20 mouse cellular contexts compared by ENCODE assay signal in the genomic region with DNA sequence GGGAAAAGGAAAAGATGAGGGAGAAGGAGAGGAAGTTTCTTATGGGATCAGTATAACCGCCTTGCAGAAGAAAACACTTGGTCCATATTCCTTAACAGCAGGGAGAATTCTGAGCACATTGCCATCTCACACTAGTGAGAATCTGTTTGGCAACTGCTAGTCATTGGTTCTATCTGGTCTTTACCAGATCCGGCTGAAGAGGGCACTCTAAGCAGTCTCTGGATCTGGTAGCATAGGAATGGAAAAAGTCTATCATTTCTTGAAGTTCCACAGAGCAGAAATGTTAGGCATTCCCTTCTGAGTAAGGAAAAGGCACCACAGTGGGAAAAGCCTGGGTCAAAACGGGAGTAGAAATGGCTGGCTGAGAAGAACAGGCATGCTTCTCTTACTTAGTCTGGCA.
DNase-seq lines count a peak whose midpoint lies in the region; ATAC-seq and TF ChIP-seq lines count a peak whose summit lies in the region.
"Had no signal": no experiment of that assay in that cellular context is flagged by ENCODE, and none has a peak within 500 bp of the region (broad histone marks: within the 10 kb centered on the region; RNA-seq: fewer than 3 reads in every experiment).

No protein-coding gene starts in this region.

- H3K9me3 ChIP-seq in hindbrain, embryonic 11.5 days (ENCODE audit: control insufficient read depth, low read length) = no peaks in the 10 kb centered on the region
- H3K9me3 ChIP-seq in hindbrain, embryonic 13.5 days = no peaks in the 10 kb centered on the region
- H3K9me3 ChIP-seq in lung, postnatal 0 days (ENCODE audit: low read length) = no peaks in the 10 kb centered on the region
- H3K9me3 ChIP-seq in heart, embryonic 11.5 days (replicated peaks; ENCODE audit: control insufficient read depth, low read length) = no peaks in the 10 kb centered on the region
- H3K9me3 ChIP-seq: embryonic facial prominence, embryonic 10.5 days; kidney, embryonic 15.5 days; limb, embryonic 15.5 days; liver, embryonic 15.5 days had no signal

- peak; percentile 3 for DNase-seq in hindbrain, embryonic 11.5 days (ENCODE audit: low spot score)
- DNase-seq in lung, postnatal 0 days (ENCODE audit: low spot score) = no peak
- DNase-seq in lung, postnatal 10 days = no peak
- peak; percentile 18 for DNase-seq in Muller cell, postnatal 12 days (ENCODE audit: inconsistent ontology term)
- DNase-seq in brain, embryonic 14.5 days (ENCODE audit: low read depth) = peak; percentile 35
- DNase-seq: adrenal gland, postnatal 10 days; cerebellum, adult 11 months; gastrocnemius, postnatal 36 days; heart, postnatal 10 days; layer of hippocampus, postnatal 36 days; lung, postnatal 14 days had no signal

- no peak overlapping the region for H3K4me2 ChIP-seq in hindbrain, embryonic 11.5 days (replicated peaks; ENCODE audit: low read depth, low read length)
- no peak overlapping the region for H3K4me2 ChIP-seq in hindbrain, embryonic 13.5 days
- no peak overlapping the region for H3K4me2 ChIP-seq in lung, postnatal 0 days (replicated peaks; ENCODE audit: low read depth, low read length)
- no peak overlapping the region for H3K4me2 ChIP-seq in heart, embryonic 11.5 days
- H3K4me2 ChIP-seq: hindbrain, embryonic 14.5 days; kidney, embryonic 15.5 days; limb, embryonic 15.5 days; liver, embryonic 15.5 days had no signal

- H3K4me1 ChIP-seq in hindbrain, embryonic 11.5 days (replicated peaks; ENCODE audit: control insufficient read depth, insufficient read depth, low read length) = no peaks in the 10 kb centered on the region
- H3K4me1 ChIP-seq in hindbrain, embryonic 13.5 days (replicated peaks) = no peaks in the 10 kb centered on the region
- no peaks in the 10 kb centered on the region for H3K4me1 ChIP-seq in lung, postnatal 0 days (ENCODE audit: insufficient read depth, low read depth, low read length)
- H3K4me1 ChIP-seq in heart, embryonic 11.5 days (ENCODE audit: control insufficient read depth, insufficient read depth, low read length) = no peaks in the 10 kb centered on the region
- H3K4me1 ChIP-seq: embryonic facial prominence, embryonic 10.5 days; kidney, embryonic 15.5 days; limb, embryonic 15.5 days; liver, embryonic 15.5 days had no signal

- no peaks in the 10 kb centered on the region for H3K36me3 ChIP-seq in hindbrain, embryonic 11.5 days (ENCODE audit: control insufficient read depth, insufficient read depth, low read length)
- no peaks in the 10 kb centered on the region for H3K36me3 ChIP-seq in hindbrain, embryonic 13.5 days
- H3K36me3 ChIP-seq in lung, postnatal 0 days (ENCODE audit: insufficient read depth, low read length) = no peaks in the 10 kb centered on the region
- no peaks in the 10 kb centered on the region for H3K36me3 ChIP-seq in heart, embryonic 11.5 days (ENCODE audit: control insufficient read depth, insufficient read depth, low read length)
- H3K36me3 ChIP-seq: embryonic facial prominence, embryonic 10.5 days; kidney, embryonic 15.5 days; limb, embryonic 15.5 days; liver, embryonic 15.5 days had no signal

- H3K9ac ChIP-seq in hindbrain, embryonic 11.5 days (ENCODE audit: low read depth, low read length) = no peak overlapping the region
- no peak overlapping the region for H3K9ac ChIP-seq in hindbrain, embryonic 13.5 days
- no peak overlapping the region for H3K9ac ChIP-seq in lung, postnatal 0 days (replicated peaks; ENCODE audit: low read depth)
- no peak overlapping the region for H3K9ac ChIP-seq in heart, embryonic 11.5 days (ENCODE audit: low read depth, low read length)
- H3K9ac ChIP-seq: hindbrain, embryonic 14.5 days; kidney, embryonic 15.5 days; limb, embryonic 15.5 days; liver, embryonic 15.5 days had no signal

- no peak for TF ChIP-seq POLR2A in brain, embryonic 14.5 days (IDR thresholded peaks at IDR 0.05; ENCODE audit: borderline replicate concordance, extremely low read depth, insufficient read depth, insufficient read length, poor library complexity, severe bottlenecking)

- no peak overlapping the region for H3K27ac ChIP-seq in hindbrain, embryonic 11.5 days (ENCODE audit: low read depth, low read length)
- no peak overlapping the region for H3K27ac ChIP-seq in hindbrain, embryonic 13.5 days
- no peak overlapping the region for H3K27ac ChIP-seq in lung, postnatal 0 days (ENCODE audit: low read length)
- H3K27ac ChIP-seq in heart, embryonic 11.5 days (ENCODE audit: low read depth, low read length) = no peak overlapping the region
- H3K27ac ChIP-seq: embryonic facial prominence, embryonic 10.5 days; hindbrain, embryonic 14.5 days; kidney, embryonic 15.5 days; limb, embryonic 15.5 days; liver, embryonic 15.5 days had no signal

- TF ChIP-seq EP300 in lung, postnatal 0 days (IDR thresholded peaks at IDR 0.05) = no peak

- H3K4me3 ChIP-seq in hindbrain, embryonic 11.5 days (ENCODE audit: low read depth, low read length) = no peak overlapping the region
- no peak overlapping the region for H3K4me3 ChIP-seq in hindbrain, embryonic 13.5 days
- H3K4me3 ChIP-seq in lung, postnatal 0 days (ENCODE audit: low read depth, low read length) = no peak overlapping the region
- no peak overlapping the region for H3K4me3 ChIP-seq in heart, embryonic 11.5 days (ENCODE audit: low read depth, low read length)
- H3K4me3 ChIP-seq: embryonic facial prominence, embryonic 10.5 days; kidney, embryonic 15.5 days; limb, embryonic 15.5 days; liver, embryonic 15.5 days had no signal

- H3K27me3 ChIP-seq in hindbrain, embryonic 11.5 days (ENCODE audit: control insufficient read depth, insufficient read depth, low read length) = no peaks in the 10 kb centered on the region
- no peaks in the 10 kb centered on the region for H3K27me3 ChIP-seq in hindbrain, embryonic 13.5 days
- H3K27me3 ChIP-seq in lung, postnatal 0 days (replicated peaks; ENCODE audit: insufficient read depth, low read length) = no peaks in the 10 kb centered on the region
- no peaks in the 10 kb centered on the region for H3K27me3 ChIP-seq in heart, embryonic 11.5 days (ENCODE audit: control insufficient read depth, insufficient read depth, low read length)
- H3K27me3 ChIP-seq: kidney, embryonic 15.5 days; limb, embryonic 15.5 days; liver, embryonic 15.5 days had no signal

- WGBS in hindbrain, embryonic 11.5 days = 46% methylated on average over 3 of the region's 3 CpGs
- WGBS in hindbrain, embryonic 13.5 days = 56% methylated on average over 3 of the region's 3 CpGs
- 50% methylated on average over 3 of the region's 3 CpGs for WGBS in lung, postnatal 0 days
- WGBS in heart, embryonic 11.5 days (ENCODE audit: insufficient replicate concordance) = 48% methylated on average over 3 of the region's 3 CpGs

- ATAC-seq in hindbrain, embryonic 11.5 days (ENCODE audit: low FRiP score) = no peak
- no peak for ATAC-seq in hindbrain, embryonic 13.5 days (ENCODE audit: low FRiP score)
- no peak for ATAC-seq in lung, postnatal 0 days
- no peak for ATAC-seq in heart, embryonic 11.5 days (replicated peaks; ENCODE audit: insufficient number of reproducible peaks, low FRiP score, low TSS enrichment)
- ATAC-seq: intestine, embryonic 16.5 days; Patski had no signal

- TF ChIP-seq CTCF in lung, postnatal 0 days (IDR thresholded peaks at IDR 0.05) = 0 out of 2 replicates have a peak, but pooled peaks have one; percentile 2
- 0 out of 2 replicates have a peak, but pooled peaks have one; percentile 3 for TF ChIP-seq CTCF in brain, embryonic 14.5 days (IDR thresholded peaks at IDR 0.05; ENCODE audit: borderline replicate concordance, extremely low read depth, insufficient read depth, insufficient read length)

Comparison
In these comparisons a context has a peak if more than half of its experiments do, and no peak if none do; other contexts are left out.
1. DNase-seq: peak in hindbrain, embryonic 11.5 days (single experiment), Muller cell, postnatal 12 days (single experiment) and brain, embryonic 14.5 days (single experiment); none in lung, postnatal 0 days (single experiment) and lung, postnatal 10 days (single experiment).